Mouse (Mus musculus) E14TG2a.4 (cell line): Measurements from ENCODE around the gene Hhip.

ENCODE experiments used
- CTCF ChIP-seq: conservative IDR thresholded peaks from 2 replicates; pipeline ENCODE4 v1.5.1; 2014; ENCODE audit warnings: low read length
- NANOG ChIP-seq: IDR thresholded peaks from 2 replicates; pipeline ENCODE4 v1.6.1; 2014; ENCODE audit warnings: borderline replicate concordance, low read length, mixed read lengths
- POU5F1 ChIP-seq: IDR thresholded peaks from 2 replicates; pipeline ENCODE4 v1.6.1; 2014; ENCODE audit warnings: low read length, borderline replicate concordance

- TF ChIP-seq CTCF, result no peak
- TF ChIP-seq POU5F1, result no peak
- no peak for TF ChIP-seq NANOG
Measured at GRCm38 (mm10) chr8:79929202-79929601, 128.6 kb downstream of the Hhip start.
